Mouse (Mus musculus) brain, embryonic 18.5 days (tissue): ENCODE measurements at regions not wholly inside any gene's neighbourhood (a gene's known extent, or its start where the extent isn't known, plus 50 kb on each side); places are given as distances from the start of the nearest gene placed in this dataset.

Experiments used
- DNase-seq: peaks from one replicate; pipeline ENCODE4 v3.0.0-alpha.2; 2012; ENCODE audit warnings: low read depth, low spot score

GRCm38 (mm10) chr1:186312008-186312407 lies 194.9 kb upstream of the Lyplal1 start:
- DNase-seq, result no peak

GRCm38 (mm10) chr1:186307627-186308026 lies 190.5 kb upstream of the Lyplal1 start:
- DNase-seq, result no peak

- DNase-seq, result no peak
These were observed 180.4 kb upstream of the Lyplal1 start for GRCm38 (mm10) chr1:186297464-186297863.

- DNase-seq, result no peak
These were observed 178.1 kb upstream of the Lyplal1 start for GRCm38 (mm10) chr1:186295201-186295600.

GRCm38 (mm10) chr1:186294635-186295034 lies 177.5 kb upstream of the Lyplal1 start:
- DNase-seq, result no peak

GRCm38 (mm10) chr1:186289117-186289516 lies 172.0 kb upstream of the Lyplal1 start:
- no peak for DNase-seq

- DNase-seq, result no peak
These were observed 170.7 kb upstream of the Lyplal1 start for GRCm38 (mm10) chr1:186287831-186288230.

- no peak for DNase-seq
These were observed 169.3 kb upstream of the Lyplal1 start for GRCm38 (mm10) chr1:186286401-186286800.

- DNase-seq, result no peak
These were observed 161.0 kb upstream of the Lyplal1 start for GRCm38 (mm10) chr1:186277981-186278634.

GRCm38 (mm10) chr1:186271436-186271835 lies 154.3 kb upstream of the Lyplal1 start:
- DNase-seq, result no peak

GRCm38 (mm10) chr1:186267317-186267716 lies 150.2 kb upstream of the Lyplal1 start:
- no peak for DNase-seq

- DNase-seq, result no peak
These were observed 147.5 kb upstream of the Lyplal1 start for GRCm38 (mm10) chr1:186264639-186265038.

GRCm38 (mm10) chr1:186263955-186264354 lies 146.8 kb upstream of the Lyplal1 start:
- no peak for DNase-seq

- DNase-seq, result no peak
These were observed 146.1 kb upstream of the Lyplal1 start for GRCm38 (mm10) chr1:186263196-186263595.

GRCm38 (mm10) chr1:186262040-186262439 lies 144.9 kb upstream of the Lyplal1 start:
- no peak for DNase-seq

GRCm38 (mm10) chr1:186261326-186261833 lies 144.3 kb upstream of the Lyplal1 start:
- no peak for DNase-seq

GRCm38 (mm10) chr1:186257611-186258010 lies 140.5 kb upstream of the Lyplal1 start:
- no peak for DNase-seq

- DNase-seq, result no peak
These were observed 138.5 kb upstream of the Lyplal1 start for GRCm38 (mm10) chr1:186255476-186256080.

GRCm38 (mm10) chr1:186254500-186254899 lies 137.4 kb upstream of the Lyplal1 start:
- no peak for DNase-seq

GRCm38 (mm10) chr1:186252551-186252950 lies 135.4 kb upstream of the Lyplal1 start:
- no peak for DNase-seq

- DNase-seq, result no peak
These were observed 133.2 kb upstream of the Lyplal1 start for GRCm38 (mm10) chr1:186250316-186250715.

- no peak for DNase-seq
These were observed 132.1 kb upstream of the Lyplal1 start for GRCm38 (mm10) chr1:186249214-186249613.

- no peak for DNase-seq
These were observed 128.8 kb upstream of the Lyplal1 start for GRCm38 (mm10) chr1:186245723-186246440.
